ENCODE assay signal across 18 mouse cellular contexts in the genomic region with DNA sequence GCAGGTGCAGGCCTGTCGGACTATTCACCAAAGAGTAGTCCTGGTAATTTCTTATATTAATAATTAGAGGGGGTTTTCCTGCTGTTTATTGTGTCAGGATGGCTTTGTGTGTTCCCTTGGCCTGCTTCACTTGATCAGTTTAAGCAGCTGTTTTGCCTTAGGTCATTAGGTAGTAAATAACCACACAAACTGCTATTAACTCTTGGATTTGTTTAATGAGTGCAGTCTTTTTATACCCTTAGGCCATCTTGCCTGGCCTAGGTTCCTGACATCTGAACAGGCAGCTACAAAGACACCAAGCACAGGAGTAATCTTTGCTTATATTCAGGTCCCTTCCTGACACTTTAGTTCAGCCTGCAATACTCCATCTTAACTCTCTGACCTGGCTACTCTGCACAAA.
DNase-seq lines count a peak whose midpoint lies in the region; ATAC-seq and TF ChIP-seq lines count a peak whose summit lies in the region.
"Had no signal": no experiment of that assay in that cellular context is flagged by ENCODE, and none has a peak within 500 bp of the region (broad histone marks: within the 10 kb centered on the region; RNA-seq: fewer than 3 reads in every experiment).

No protein-coding gene starts in this region.

- H3K27me3 ChIP-seq in kidney, adult 2 months (replicated peaks; ENCODE audit: control insufficient read depth, insufficient read depth, low read length), result no peaks in the 10 kb centered on the region
- no peaks in the 10 kb centered on the region for H3K27me3 ChIP-seq in limb, embryonic 10.5 days (ENCODE audit: low read depth, poor library complexity, severe bottlenecking)
- no peaks in the 10 kb centered on the region for H3K27me3 ChIP-seq in neural tube, embryonic 15.5 days (replicated peaks)
- H3K27me3 ChIP-seq in intestine, embryonic 16.5 days (replicated peaks; ENCODE audit: control insufficient read depth, insufficient read depth, low read length), result no peaks in the 10 kb centered on the region
- H3K27me3 ChIP-seq: embryonic facial prominence, embryonic 12.5 days; liver, embryonic 15.5 days; stomach, embryonic 15.5 days had no signal

- H3K9ac ChIP-seq in neural tube, embryonic 15.5 days (replicated peaks), result no peak overlapping the region
- H3K9ac ChIP-seq in intestine, embryonic 16.5 days (ENCODE audit: low read depth, low read length), result no peak overlapping the region
- H3K9ac ChIP-seq: embryonic facial prominence, embryonic 12.5 days; liver, embryonic 15.5 days; stomach, embryonic 15.5 days had no signal

- no peak overlapping the region for H3K27ac ChIP-seq in kidney, adult 2 months (ENCODE audit: insufficient read depth, low read depth, low read length)
- H3K27ac ChIP-seq in limb, embryonic 10.5 days, result 0 out of 2 replicates have a peak overlapping the region, but pooled peaks have one; percentile 1
- 0 out of 2 replicates have a peak overlapping the region, but pooled peaks have one; percentile 23 for H3K27ac ChIP-seq in neural tube, embryonic 15.5 days (replicated peaks)
- H3K27ac ChIP-seq in intestine, embryonic 16.5 days (ENCODE audit: low read length), result no peak overlapping the region
- H3K27ac ChIP-seq: embryonic facial prominence, embryonic 12.5 days; liver, embryonic 15.5 days; stomach, embryonic 15.5 days had no signal

- no peak for TF ChIP-seq CTCF in kidney, adult 2 months (conservative IDR thresholded peaks at IDR 0.05; ENCODE audit: insufficient read depth, insufficient read length, low read depth, low read length)

- H3K36me3 ChIP-seq in kidney, adult 2 months (ENCODE audit: control insufficient read depth, insufficient read depth, low read length), result no peaks in the 10 kb centered on the region
- H3K36me3 ChIP-seq in limb, embryonic 10.5 days, result no peaks in the 10 kb centered on the region
- no peaks in the 10 kb centered on the region for H3K36me3 ChIP-seq in neural tube, embryonic 15.5 days
- H3K36me3 ChIP-seq in intestine, embryonic 16.5 days (ENCODE audit: control insufficient read depth, insufficient read depth, low read length), result no peaks in the 10 kb centered on the region
- H3K36me3 ChIP-seq: embryonic facial prominence, embryonic 12.5 days; liver, embryonic 15.5 days; stomach, embryonic 15.5 days had no signal

- no peak for TF ChIP-seq POLR2A in kidney, adult 2 months (IDR thresholded peaks at IDR 0.05; ENCODE audit: low read depth, low read length)

- H3K4me1 ChIP-seq in kidney, adult 2 months (ENCODE audit: control insufficient read depth, insufficient read depth, low read length), result peaks cover 21% of the 10 kb centered on the region; the same call in 1 of the 2 replicates
- H3K4me1 ChIP-seq in limb, embryonic 10.5 days, result peaks cover 50% of the 10 kb centered on the region
- peaks cover 23% of the 10 kb centered on the region for H3K4me1 ChIP-seq in neural tube, embryonic 15.5 days
- 0 out of 2 replicates have a peak, but pooled peaks cover 5% of the 10 kb centered on the region for H3K4me1 ChIP-seq in intestine, embryonic 16.5 days (ENCODE audit: control insufficient read depth, insufficient read depth, low read length)

- H3K4me3 ChIP-seq in kidney, adult 2 months (ENCODE audit: insufficient read depth, low read depth, low read length), result no peak overlapping the region
- no peak overlapping the region for H3K4me3 ChIP-seq in limb, embryonic 10.5 days
- H3K4me3 ChIP-seq in neural tube, embryonic 15.5 days (replicated peaks), result no peak overlapping the region
- H3K4me3 ChIP-seq in intestine, embryonic 16.5 days (ENCODE audit: low read length), result no peak overlapping the region
- H3K4me3 ChIP-seq: embryonic facial prominence, embryonic 12.5 days; liver, embryonic 15.5 days; stomach, embryonic 15.5 days had no signal

- ATAC-seq in neural tube, embryonic 15.5 days (ENCODE audit: low FRiP score), result no peak
- no peak for ATAC-seq in intestine, embryonic 16.5 days

- peak; percentile 26 for DNase-seq in kidney, adult 2 months
- no peak for DNase-seq in kidney, adult 8-10 months
- peak; percentile 32 for DNase-seq in retina, postnatal 1 day
- DNase-seq in retina, embryonic 14.5 days (ENCODE audit: low spot score), result no peak
- DNase-seq in limb, embryonic 10.5 days (ENCODE audit: low spot score), result no peak
- no peak for DNase-seq in urinary bladder, postnatal 36 days (ENCODE audit: low spot score in 2 of 2)
- DNase-seq: adrenal gland, postnatal 10 days; cerebellum, postnatal 14 days; heart, postnatal 14 days; kidney, postnatal 36 days; layer of hippocampus, postnatal 36 days; thymus, postnatal 14 days had no signal

- no peak overlapping the region for H3K4me2 ChIP-seq in neural tube, embryonic 15.5 days
- no peak overlapping the region for H3K4me2 ChIP-seq in intestine, embryonic 16.5 days (ENCODE audit: low read depth, low read length)
- H3K4me2 ChIP-seq: embryonic facial prominence, embryonic 12.5 days; liver, embryonic 15.5 days; midbrain, embryonic 11.5 days; stomach, embryonic 15.5 days had no signal

- H3K9me3 ChIP-seq in limb, embryonic 10.5 days (replicated peaks), result no peaks in the 10 kb centered on the region
- no peaks in the 10 kb centered on the region for H3K9me3 ChIP-seq in neural tube, embryonic 15.5 days (replicated peaks)
- H3K9me3 ChIP-seq in intestine, embryonic 16.5 days (ENCODE audit: control insufficient read depth, low read length), result no peaks in the 10 kb centered on the region
- H3K9me3 ChIP-seq: embryonic facial prominence, embryonic 12.5 days; liver, embryonic 15.5 days; stomach, embryonic 15.5 days had no signal

- WGBS in kidney, adult 2 months, result 90% methylated on average over 1 of the region's 1 CpGs
- 30% methylated on average over 1 of the region's 1 CpGs for WGBS in limb, embryonic 10.5 days
- 46% methylated on average over 1 of the region's 1 CpGs for WGBS in neural tube, embryonic 15.5 days
- 91% methylated on average over 1 of the region's 1 CpGs for WGBS in intestine, embryonic 16.5 days

Comparison
In these comparisons a context has a peak if more than half of its experiments do, and no peak if none do; other contexts are left out.
1. DNase-seq: peak in kidney, adult 2 months (single experiment) and retina, postnatal 1 day (single experiment); none in kidney, adult 8-10 months (0 of 2), retina, embryonic 14.5 days (single experiment), limb, embryonic 10.5 days (single experiment) and urinary bladder, postnatal 36 days (0 of 2).
2. H3K27ac ChIP-seq: peak in limb, embryonic 10.5 days (single experiment) and neural tube, embryonic 15.5 days (single experiment); none in kidney, adult 2 months (single experiment) and intestine, embryonic 16.5 days (single experiment).